Mouse (Mus musculus): Measurements from ENCODE around the gene Ubap1.

The Ubap1 gene

GRCm38 (mm10) chr4:41357154-41357553 is 8.4 kb downstream of the Ubap1 start:
- DNase-seq (ENCODE audit: low read depth, low spot score) = no peak

- DNase-seq (ENCODE audit: low read depth, low spot score) = no peak
Observed at GRCm38 (mm10) chr4:41358669-41359068, 9.9 kb downstream of the Ubap1 start.

- no peak for DNase-seq (ENCODE audit: low read depth, low spot score)
Observed at GRCm38 (mm10) chr4:41359358-41359757, 10.6 kb downstream of the Ubap1 start.

- DNase-seq (ENCODE audit: low read depth, low spot score) = no peak
Observed at GRCm38 (mm10) chr4:41361059-41361458, 12.3 kb downstream of the Ubap1 start.

- DNase-seq (ENCODE audit: low read depth, low spot score) = no peak
Observed at GRCm38 (mm10) chr4:41368198-41368597, 19.4 kb downstream of the Ubap1 start.

GRCm38 (mm10) chr4:41369702-41370437 is 21.1 kb downstream of the Ubap1 start:
- DNase-seq (ENCODE audit: low read depth, low spot score) = no peak

- DNase-seq (ENCODE audit: low read depth, low spot score) = no peak
Observed at GRCm38 (mm10) chr4:41377567-41377966, 28.8 kb downstream of the Ubap1 start.

GRCm38 (mm10) chr4:41381213-41381950 is 32.6 kb downstream of the Ubap1 start:
- no peak for DNase-seq (ENCODE audit: low read depth, low spot score)

GRCm38 (mm10) chr4:41386412-41386975 is 37.7 kb downstream of the Ubap1 start:
- no peak for DNase-seq (ENCODE audit: low read depth, low spot score)

- no peak for DNase-seq (ENCODE audit: low read depth, low spot score)
Observed at GRCm38 (mm10) chr4:41387755-41388469, 39.1 kb downstream of the Ubap1 start.

GRCm38 (mm10) chr4:41388616-41389015 is 39.8 kb downstream of the Ubap1 start:
- DNase-seq (ENCODE audit: low read depth, low spot score) = no peak

GRCm38 (mm10) chr4:41389240-41389639 is 40.4 kb downstream of the Ubap1 start:
- DNase-seq (ENCODE audit: low read depth, low spot score) = no peak

GRCm38 (mm10) chr4:41390122-41390521 is 41.3 kb downstream of the Ubap1 start:
- DNase-seq (ENCODE audit: low read depth, low spot score) = peak; percentile 66

- DNase-seq (ENCODE audit: low read depth, low spot score) = no peak
Observed at GRCm38 (mm10) chr4:41391015-41391414, 42.2 kb downstream of the Ubap1 start.

GRCm38 (mm10) chr4:41394651-41395050 is 45.9 kb downstream of the Ubap1 start:
- DNase-seq (ENCODE audit: low read depth, low spot score) = no peak

GRCm38 (mm10) chr4:41398353-41398752 is 49.6 kb downstream of the Ubap1 start:
- no peak for DNase-seq (ENCODE audit: low read depth, low spot score)

GRCm38 (mm10) chr4:41399904-41400303 is 51.1 kb downstream of the Ubap1 start:
- no peak for DNase-seq (ENCODE audit: low read depth, low spot score)

- DNase-seq (ENCODE audit: low read depth, low spot score) = no peak
Observed at GRCm38 (mm10) chr4:41401167-41401566, 52.4 kb downstream of the Ubap1 start.

- no peak for DNase-seq (ENCODE audit: low read depth, low spot score)
Observed at GRCm38 (mm10) chr4:41401573-41401972, 52.8 kb downstream of the Ubap1 start.

GRCm38 (mm10) chr4:41406597-41406996 is 57.8 kb downstream of the Ubap1 start:
- no peak for DNase-seq (ENCODE audit: low read depth, low spot score)

- no peak for DNase-seq (ENCODE audit: low read depth, low spot score)
Observed at GRCm38 (mm10) chr4:41407353-41407752, 58.6 kb downstream of the Ubap1 start.

- DNase-seq (ENCODE audit: low read depth, low spot score) = no peak
Observed at GRCm38 (mm10) chr4:41409341-41409740, 60.5 kb downstream of the Ubap1 start.

All from embryo, embryonic 11.5 days (tissue).